Mouse (Mus musculus) lung, postnatal 10 days (tissue): ENCODE measurements around the gene Ptms.
"Not testable (repeated sequence)": the region's sequence is repeated elsewhere in the genome, so short reads cannot be mapped to it uniquely, and the experiment has no call there.

Experiments
- DNase-seq: peaks from one replicate; pipeline ENCODE4 v3.0.0; 2021

The Ptms gene

DNA sequence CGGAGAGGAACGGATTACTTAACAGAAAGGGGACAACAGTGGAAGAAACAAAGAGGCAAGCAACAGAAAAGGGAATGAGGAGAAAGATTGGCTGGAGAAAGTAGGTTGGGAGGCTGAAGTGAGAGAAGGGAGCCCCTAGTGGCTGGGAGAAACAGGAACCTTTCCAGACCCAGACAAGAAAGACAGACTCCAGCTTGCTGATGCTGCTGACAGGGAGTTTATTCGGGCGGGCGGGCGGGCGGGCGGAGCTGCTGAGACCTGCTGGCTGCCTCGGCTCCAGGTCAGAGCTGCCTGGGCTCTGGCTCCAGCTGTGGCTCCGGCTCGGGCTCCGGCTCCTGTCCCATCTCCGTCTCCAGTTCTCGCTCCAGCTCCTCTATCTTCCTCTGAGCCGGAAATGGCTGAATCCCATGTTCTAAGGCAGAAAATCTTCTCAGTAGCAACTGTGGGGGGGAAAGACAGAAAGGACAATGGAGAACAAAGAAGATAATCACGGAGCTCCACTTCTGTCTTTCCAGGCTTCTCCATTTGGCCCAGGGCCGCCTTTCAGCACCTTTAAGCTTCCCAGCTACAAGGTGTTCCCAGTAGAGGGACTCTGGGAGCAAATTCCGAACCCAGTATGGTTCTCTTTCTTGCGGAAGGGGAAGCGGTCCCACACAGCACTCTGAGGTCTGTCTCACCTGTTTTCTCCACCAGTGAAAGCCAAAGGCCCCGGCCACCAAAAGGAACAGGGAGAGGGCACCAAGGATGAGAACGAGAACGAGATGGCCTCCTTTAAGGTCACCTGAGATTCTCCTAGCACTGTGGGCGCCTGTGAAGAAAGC lies 15.5 kb downstream of the Ptms start:
- peak; percentile 90 for DNase-seq

DNA sequence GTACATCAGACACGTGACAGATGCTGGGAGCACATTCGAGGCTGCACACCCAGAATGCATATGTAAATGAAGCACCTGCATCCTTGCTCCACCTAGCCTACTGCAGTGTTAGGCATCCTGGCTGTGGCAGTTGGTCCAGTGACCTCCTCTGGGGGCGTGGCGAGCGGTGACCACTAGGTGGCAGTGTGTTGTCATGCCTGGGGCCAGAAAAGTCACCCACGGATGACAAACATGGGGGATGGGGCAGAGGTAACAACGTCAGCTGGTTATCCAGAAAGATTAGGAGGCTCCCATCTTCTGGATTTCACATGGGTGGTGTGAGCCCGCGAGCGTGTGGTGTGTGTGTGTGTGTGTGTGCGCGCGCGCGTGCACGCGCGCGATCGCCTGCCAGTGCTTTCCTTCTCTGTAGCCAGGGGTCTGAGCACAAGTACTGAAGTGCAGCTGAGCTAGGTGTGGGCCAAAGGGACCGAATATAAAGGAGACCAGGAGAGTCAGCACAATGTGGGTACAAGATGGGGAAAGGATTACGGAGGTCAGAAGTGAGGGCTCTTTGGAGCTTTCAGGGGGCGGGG lies 16.2 kb downstream of the Ptms start:
- peak; percentile 98 for DNase-seq

GRCm38 (mm10) chr6:124901851-124902250 lies 18.1 kb downstream of the Ptms start:
- DNase-seq = no peak

GRCm38 (mm10) chr6:124900801-124901480 lies 19.0 kb downstream of the Ptms start:
- no peak for DNase-seq

DNA sequence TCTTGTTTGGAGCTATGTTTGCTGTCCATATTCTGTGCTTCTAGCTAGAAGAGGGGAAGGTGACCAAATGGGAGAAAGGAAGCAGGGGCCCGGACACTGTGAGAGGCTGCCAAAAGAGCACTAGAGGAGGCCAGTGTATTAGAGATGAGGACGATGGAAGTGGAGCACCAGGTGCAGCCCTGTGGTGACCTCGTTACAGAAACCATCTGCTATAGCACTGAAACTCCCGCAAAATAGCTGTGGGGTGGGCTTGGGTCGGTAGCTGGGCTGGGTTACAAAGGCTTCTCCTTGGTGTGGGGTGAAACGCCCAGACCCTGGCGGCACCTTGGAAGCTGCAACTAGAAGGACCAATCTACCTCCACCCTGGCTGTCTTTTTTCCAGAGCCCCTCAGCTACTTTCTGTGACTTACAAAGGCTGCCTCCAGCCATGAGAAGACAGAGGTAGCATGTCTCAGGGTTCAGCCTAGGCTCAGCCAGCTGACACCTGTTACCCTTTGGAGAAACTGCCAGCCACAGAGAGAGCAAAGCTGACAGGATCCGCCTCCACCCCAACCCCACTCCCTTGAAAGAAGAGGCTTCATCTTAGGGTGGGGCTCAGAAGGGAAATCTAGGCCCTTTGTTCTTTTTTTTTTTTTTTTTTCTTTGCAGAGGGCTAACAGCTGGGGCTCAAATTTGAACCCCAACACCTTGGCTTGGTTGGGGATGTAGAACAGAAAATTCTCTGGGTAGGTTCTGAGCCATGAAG lies 19.7 kb downstream of the Ptms start:
- no peak for DNase-seq

DNA sequence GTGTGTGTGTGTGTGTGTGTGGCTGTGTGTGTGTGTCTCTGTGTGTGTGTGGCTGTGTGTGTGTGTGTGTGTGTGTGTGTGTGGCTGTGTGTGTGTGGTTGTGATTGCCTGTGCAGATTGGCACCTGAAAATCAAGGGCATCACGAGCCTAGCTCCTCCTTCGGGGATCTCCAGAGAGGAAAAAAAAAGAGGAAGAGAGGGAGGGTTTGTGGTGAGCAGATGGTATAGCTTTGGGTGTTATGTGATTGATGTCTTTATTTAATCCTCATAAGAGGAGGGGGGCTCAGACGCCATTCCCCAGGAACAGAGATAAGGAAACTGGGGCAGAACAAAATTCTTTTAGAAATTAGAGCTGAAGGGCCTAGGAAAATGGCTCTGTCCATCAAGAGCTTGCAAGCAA lies 21.5 kb downstream of the Ptms start:
- no peak for DNase-seq

DNA sequence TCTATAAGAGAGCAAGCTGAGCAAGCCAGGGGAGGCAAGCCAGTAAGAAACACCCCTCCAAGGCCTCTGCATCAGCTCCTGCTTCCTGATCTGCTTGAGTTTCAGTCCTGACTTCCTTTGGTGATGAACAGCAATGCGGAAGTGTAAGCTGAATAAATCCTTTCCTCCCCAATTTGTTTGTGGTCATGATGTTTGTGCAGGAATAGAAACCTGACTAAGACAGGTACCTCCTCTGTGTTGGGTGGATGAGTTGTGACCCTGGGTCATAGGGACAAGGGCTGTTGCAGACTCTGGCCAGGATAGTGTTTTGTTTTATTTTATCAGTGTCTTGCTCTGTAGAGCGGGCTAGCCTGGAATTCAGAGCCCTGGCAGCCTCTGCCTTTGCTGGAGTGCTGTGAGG lies 25.8 kb downstream of the Ptms start:
- not testable (repeated sequence) for DNase-seq

DNA sequence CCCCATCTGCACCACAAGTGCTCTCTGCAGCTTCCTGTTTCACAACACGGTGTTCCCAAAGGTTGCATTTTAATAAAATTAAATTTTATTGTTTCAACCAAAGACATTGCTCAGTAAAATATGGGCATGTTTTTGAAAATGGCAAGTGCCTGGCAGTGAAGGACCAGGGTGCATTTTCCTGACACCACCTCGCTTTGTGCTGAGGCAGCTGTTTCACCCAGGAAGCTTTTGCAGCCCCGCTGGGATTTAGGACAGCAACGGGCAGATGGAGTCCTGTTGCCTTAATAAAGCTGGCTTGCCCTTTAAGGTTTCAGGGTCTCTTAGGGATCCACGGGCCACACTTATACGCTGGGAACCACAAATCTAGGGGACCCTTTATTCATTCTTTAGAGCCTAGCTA lies 28.9 kb downstream of the Ptms start:
- DNase-seq = no peak

- no peak for DNase-seq
Observed at GRCm38 (mm10) chr6:124888555-124889125, 31.3 kb downstream of the Ptms start.

GRCm38 (mm10) chr6:124887986-124888385 lies 31.9 kb downstream of the Ptms start, which contains the start of gene Cd4:
Gene Cd4 (minus strand): TSS chr6:124888221.
- DNase-seq = no peak

DNA sequence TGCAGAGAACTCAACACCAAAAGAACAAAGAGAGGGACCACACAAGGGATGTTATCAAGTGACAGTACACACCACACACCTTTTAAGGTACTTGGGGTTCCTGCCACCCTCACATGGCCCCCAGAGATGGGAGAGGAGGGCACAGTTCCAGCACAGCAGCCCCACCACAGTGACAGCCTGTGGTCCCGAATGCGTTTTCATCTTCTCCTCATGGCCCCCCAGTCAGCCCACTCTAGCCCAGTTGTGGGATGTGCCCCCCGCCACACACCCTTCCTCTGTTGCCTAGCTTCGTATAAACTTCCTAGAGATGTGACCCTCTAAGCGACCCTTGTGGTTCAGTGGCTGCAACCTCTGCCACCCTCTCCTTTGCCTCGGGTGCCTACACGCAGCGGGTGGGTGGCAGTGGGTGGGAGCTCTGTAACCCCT lies 33.9 kb downstream of the Ptms start:
- DNase-seq = no peak

DNA sequence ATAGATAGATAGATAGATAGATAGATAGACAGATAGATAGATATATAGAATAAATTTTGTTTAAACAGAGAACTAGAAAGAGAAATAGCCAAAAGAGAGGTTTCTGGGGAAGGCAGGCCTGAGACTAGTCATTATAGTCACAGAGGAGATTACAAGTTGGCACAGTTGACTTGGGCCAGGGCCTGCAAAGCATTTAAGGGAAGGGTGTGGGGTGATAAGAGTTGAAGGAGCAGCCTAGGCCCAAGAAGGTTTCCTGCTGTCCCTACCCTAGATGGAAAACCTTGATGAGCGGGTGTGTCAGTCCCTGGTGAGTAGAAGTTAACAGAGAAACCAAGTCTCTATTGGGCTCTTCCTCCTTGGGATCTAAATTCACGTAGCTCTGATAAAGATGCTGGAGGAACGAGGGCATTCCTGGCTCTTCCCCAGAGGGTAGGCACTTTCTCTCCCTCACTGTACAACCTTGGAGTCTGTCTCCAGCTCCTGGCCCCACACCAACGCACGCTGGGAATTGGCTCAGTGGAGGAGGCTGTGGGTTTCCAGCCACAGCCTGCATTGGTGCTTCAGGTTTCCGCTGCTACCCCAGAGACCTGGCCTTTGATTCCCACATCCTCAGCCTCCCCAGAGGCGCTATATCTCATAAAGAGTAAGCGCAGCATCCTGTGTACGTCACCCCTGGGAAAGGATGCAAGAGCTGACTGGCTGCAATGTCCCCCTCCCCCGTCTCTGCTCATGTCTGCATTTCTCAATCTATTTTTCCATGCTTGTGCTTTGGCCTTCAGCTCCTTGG lies 35.0 kb downstream of the Ptms start:
- DNase-seq = no peak

GRCm38 (mm10) chr6:124883351-124883750 lies 36.6 kb downstream of the Ptms start:
- no peak for DNase-seq

GRCm38 (mm10) chr6:124881821-124882220 lies 38.1 kb downstream of the Ptms start:
- DNase-seq = no peak

DNA sequence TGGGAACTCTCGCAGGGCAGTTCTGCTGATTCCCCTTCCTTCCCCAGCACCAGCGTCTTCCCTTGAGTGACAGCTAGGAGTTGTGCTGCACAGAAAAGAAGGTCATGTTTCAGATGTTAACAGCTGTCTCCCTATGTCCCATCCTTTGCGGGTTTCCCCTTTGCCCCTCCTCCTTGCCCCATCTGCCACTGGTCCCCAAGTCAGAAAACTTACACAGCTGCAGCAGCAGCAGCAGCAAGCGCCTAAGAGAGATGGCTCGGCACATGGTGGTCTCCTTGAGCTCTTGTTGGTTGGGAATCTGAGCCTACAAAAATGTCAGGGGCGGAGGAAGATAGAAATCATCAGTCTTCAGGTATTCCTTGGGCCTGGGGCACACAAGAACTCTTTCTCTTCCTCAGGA lies 40.5 kb downstream of the Ptms start:
- DNase-seq = no peak

DNA sequence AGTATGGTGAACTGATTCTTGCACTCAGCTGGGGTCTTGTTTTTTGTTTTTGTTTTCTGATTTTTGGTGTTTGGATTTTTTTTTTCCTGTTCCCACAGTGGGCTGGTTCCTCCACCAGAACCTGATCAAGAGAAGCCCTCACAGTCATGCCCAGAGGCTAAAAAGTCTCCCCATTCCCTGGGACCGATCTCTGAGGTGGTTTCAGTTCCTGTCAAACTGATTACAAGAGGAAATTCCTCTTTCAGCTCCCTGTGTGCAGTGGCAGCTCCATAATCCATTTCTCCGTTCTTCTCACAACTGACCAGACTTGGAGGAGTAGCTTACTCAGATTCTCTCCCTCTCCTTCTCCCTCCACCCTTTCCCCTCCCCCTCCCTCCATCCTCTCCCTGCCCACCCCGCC lies 45.6 kb downstream of the Ptms start:
- DNase-seq = no peak

- DNase-seq = no peak
Observed at GRCm38 (mm10) chr6:124866560-124866959, 53.3 kb downstream of the Ptms start.

DNA sequence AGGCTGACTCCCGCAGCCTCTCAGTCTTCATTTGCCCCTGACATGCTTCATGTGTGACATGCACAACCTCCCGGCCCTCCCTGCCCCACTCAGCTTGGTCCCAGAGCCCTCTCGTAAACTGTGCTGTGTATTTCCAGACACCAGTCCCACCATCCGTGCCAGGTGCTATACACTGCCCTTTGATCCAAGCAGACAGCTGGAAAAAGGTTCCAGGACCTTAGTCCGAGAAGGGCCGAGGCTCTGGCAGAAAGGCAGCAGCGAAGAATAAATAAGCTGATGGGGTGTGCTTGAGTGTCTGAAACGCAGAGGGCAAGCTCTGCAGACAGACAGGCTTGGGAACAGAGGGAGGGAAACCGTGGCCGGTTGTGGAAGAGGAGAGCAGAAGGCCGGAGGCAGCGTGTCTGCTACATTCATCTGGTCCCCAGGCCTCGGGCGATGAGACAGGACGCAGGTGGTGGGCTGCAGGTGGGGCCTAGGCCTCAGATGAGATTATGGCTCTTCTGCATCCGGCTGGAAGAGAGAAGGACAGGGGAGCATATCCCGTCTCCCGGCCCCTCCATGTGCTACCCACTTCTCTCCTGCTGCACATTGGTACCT lies 54.0 kb downstream of the Ptms start:
- DNase-seq = no peak
